Comparison of ENCODE assay signal across 8 mouse cellular contexts in genomic region chr8:100942680-100943427, GRCm38 (mm10).
DNase-seq lines count a peak whose midpoint lies in the region; ATAC-seq and TF ChIP-seq lines count a peak whose summit lies in the region.

No protein-coding gene starts in this region.

- no peaks in the 10 kb centered on the region for H3K9me3 ChIP-seq in lung, postnatal 0 days (ENCODE audit: low read length)
- no peaks in the 10 kb centered on the region for H3K9me3 ChIP-seq in forebrain, postnatal 0 days (ENCODE audit: low read length)

- no peaks in the 10 kb centered on the region for H3K36me3 ChIP-seq in lung, postnatal 0 days (ENCODE audit: insufficient read depth, low read length)
- H3K36me3 ChIP-seq in forebrain, postnatal 0 days (ENCODE audit: insufficient read depth), result no peaks in the 10 kb centered on the region

- H3K4me2 ChIP-seq in lung, postnatal 0 days (replicated peaks; ENCODE audit: low read depth, low read length), result no peak overlapping the region
- no peak overlapping the region for H3K4me2 ChIP-seq in forebrain, postnatal 0 days (ENCODE audit: low read depth)

- DNase-seq in lung, postnatal 0 days (ENCODE audit: low spot score), result no peak
- no peak for DNase-seq in lung, adult 18-20 months
- DNase-seq in forebrain, postnatal 0 days, result peak; percentile 82
- DNase-seq in left cerebral cortex, adult 8-10 months (ENCODE audit: low spot score in 2 of 2), result peak; percentile 9 to 36
- DNase-seq in right cerebral cortex, postnatal 4 days, result peak; percentile 48
- DNase-seq in thymus, postnatal 0 days (ENCODE audit: low spot score), result no peak
- no peak for DNase-seq in kidney, adult 8-10 months

- no peaks in the 10 kb centered on the region for H3K4me1 ChIP-seq in lung, postnatal 0 days (ENCODE audit: insufficient read depth, low read depth, low read length)
- H3K4me1 ChIP-seq in forebrain, postnatal 0 days (ENCODE audit: insufficient read depth), result no peaks in the 10 kb centered on the region

- H3K9ac ChIP-seq in lung, postnatal 0 days (replicated peaks; ENCODE audit: low read depth), result no peak overlapping the region
- no peak overlapping the region for H3K9ac ChIP-seq in forebrain, postnatal 0 days

- 68% methylated on average over 6 of the region's 6 CpGs for WGBS in lung, postnatal 0 days
- WGBS in forebrain, postnatal 0 days, result 56% methylated on average over 6 of the region's 6 CpGs

- TF ChIP-seq CTCF in lung, postnatal 0 days (IDR thresholded peaks at IDR 0.05), result peak; percentile 21; the same call in 1 of the 2 replicates
- peak; percentile 67 for TF ChIP-seq CTCF in forebrain, postnatal 0 days (IDR thresholded peaks at IDR 0.05; ENCODE audit: low read depth)

- no peak for ATAC-seq in lung, postnatal 0 days
- peak; percentile 66 for ATAC-seq in forebrain, postnatal 0 days
- no peak for ATAC-seq in granulocyte monocyte progenitor cell, adult 5-6 weeks (replicated peaks; ENCODE audit: poor library complexity, severe bottlenecking)

- TF ChIP-seq EP300 in lung, postnatal 0 days (IDR thresholded peaks at IDR 0.05), result no peak

- H3K27me3 ChIP-seq in lung, postnatal 0 days (replicated peaks; ENCODE audit: insufficient read depth, low read length), result no peaks in the 10 kb centered on the region
- H3K27me3 ChIP-seq in forebrain, postnatal 0 days (ENCODE audit: insufficient read depth, low read length), result no peaks in the 10 kb centered on the region

- H3K27ac ChIP-seq in lung, postnatal 0 days (ENCODE audit: low read length), result no peak overlapping the region
- no peak overlapping the region for H3K27ac ChIP-seq in forebrain, postnatal 0 days (ENCODE audit: low read depth, low read length)

- no peak overlapping the region for H3K4me3 ChIP-seq in lung, postnatal 0 days (ENCODE audit: low read depth, low read length)
- H3K4me3 ChIP-seq in forebrain, postnatal 0 days (ENCODE audit: low read depth, low read length), result no peak overlapping the region

Comparison
In these comparisons a context has a peak if more than half of its experiments do, and no peak if none do; other contexts are left out.
1. DNase-seq: peak in forebrain, postnatal 0 days (single experiment), left cerebral cortex, adult 8-10 months (2 of 2) and right cerebral cortex, postnatal 4 days (single experiment); none in lung, postnatal 0 days (single experiment), lung, adult 18-20 months (0 of 2), thymus, postnatal 0 days (single experiment) and kidney, adult 8-10 months (0 of 2).